Mouse (Mus musculus): ENCODE results near the gene Zbtb12.
"Not testable (repeated sequence)": the region's sequence is repeated elsewhere in the genome, so short reads cannot be mapped to it uniquely, and the experiment has no call there.

Gene Zbtb12

DNA sequence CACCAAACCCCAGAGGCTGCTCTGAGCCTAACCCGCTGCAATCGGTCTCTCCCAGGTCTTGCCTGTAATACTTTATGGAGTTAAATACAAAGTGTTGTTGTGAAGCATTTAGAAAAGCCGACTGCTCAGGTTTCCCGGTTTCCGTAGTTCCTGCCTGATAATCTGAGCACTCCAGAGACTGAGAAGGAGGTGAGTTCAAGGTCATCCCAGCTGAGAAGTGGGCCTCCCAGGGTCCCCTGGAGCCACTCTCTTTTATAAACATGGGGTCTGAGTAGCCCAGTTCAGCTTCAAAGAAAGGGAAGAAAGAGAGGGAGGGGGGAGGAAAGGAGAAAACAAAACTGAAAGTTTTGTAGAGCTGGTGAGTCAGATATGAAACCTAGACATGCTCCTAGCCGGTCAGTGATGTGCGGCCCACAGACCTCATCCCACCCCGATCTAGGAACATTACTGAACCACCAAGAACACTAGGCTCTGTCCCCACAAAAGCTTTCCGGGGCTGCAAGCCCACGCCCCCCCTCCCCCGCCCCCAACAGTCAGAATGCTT, at the start of gene Zbtb12:
Zbtb12 (plus strand) TSS at position 148 of the 544 bp plus-strand sequence.
- no peak for DNase-seq (ENCODE audit: low spot score)

DNA sequence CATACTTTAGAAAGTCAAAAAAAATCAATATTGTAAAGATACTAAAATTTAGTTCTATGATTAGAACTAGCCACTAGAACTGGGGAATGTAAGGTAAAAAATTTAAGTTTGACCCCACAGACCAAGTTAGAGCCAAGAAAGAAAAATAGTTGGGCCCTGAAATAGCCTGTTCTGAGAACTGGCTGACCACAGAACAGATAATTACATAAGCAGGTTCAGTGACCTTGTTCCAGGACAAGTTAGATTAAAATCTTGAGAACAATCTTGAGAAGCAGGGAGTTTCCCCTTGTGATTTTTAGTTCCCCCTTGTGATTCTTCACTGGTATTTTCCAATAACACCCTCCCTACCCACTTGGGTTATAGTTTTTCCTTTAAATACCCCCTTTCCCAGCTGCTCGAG, 48.5 kb upstream of the Zbtb12 start:
- DNase-seq (ENCODE audit: low spot score) = not testable (repeated sequence)

DNA sequence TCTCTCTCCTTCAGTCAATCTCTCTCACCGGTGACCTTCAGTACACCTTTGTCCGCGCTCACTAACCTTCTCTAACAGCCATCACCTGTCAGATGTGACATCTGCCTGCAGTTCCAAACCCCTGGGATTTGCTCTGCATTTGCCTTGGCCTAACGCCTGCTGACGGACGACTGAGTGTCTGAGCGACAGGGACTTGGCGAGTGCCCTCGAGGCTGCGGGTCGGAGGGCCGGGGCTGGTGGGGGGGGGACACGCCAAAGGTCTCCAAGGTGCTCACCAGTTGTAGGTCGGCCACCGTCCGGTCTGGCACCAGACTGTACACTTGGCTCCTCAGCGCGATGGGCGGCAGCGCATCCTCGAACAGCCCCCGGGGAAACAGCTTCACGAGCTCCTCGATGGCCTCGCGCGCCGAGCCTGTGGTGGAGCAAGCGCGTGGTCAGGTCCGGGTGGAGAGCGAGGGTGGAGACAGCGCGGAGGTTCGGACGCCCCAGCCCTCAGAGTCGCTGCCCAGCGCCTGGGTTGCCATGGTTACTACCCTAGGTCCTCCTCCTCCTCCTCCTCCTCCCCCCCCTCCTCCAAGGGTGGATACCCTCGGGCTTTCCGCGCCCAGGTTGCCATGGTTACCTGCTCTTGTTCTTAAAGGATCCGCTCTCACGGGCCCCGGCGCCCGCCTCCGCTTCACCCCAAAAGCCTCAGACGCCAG, 43.0 kb upstream of the Zbtb12 start:
- no peak for DNase-seq (ENCODE audit: low spot score)

DNA sequence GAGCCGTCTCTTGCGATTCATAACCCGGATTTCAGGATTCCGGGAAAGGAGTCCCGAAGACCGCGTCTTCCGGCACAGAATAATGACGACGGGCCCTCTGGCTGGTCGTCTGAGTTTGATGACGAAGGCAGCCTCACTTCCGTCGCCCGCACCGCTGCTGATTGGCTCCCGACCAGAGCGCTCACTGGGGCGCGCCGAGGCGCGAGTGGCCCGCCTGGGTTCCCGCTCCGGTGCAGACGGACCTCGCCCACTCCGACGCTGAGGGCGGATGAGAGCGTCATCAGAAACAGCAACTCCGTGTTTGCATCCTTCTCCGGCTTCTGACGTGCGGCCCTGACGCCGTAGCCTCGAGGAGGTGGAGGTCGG, 42.4 kb upstream of the Zbtb12 start, which contains the start of the genes Stk19 and Dxo:
Stk19 (minus strand) TSS at position 90 of the 366 bp plus-strand sequence.
Dxo (plus strand) TSS at position 164 of the 366 bp plus-strand sequence.
- peak; percentile 92 for DNase-seq (ENCODE audit: low spot score)

DNA sequence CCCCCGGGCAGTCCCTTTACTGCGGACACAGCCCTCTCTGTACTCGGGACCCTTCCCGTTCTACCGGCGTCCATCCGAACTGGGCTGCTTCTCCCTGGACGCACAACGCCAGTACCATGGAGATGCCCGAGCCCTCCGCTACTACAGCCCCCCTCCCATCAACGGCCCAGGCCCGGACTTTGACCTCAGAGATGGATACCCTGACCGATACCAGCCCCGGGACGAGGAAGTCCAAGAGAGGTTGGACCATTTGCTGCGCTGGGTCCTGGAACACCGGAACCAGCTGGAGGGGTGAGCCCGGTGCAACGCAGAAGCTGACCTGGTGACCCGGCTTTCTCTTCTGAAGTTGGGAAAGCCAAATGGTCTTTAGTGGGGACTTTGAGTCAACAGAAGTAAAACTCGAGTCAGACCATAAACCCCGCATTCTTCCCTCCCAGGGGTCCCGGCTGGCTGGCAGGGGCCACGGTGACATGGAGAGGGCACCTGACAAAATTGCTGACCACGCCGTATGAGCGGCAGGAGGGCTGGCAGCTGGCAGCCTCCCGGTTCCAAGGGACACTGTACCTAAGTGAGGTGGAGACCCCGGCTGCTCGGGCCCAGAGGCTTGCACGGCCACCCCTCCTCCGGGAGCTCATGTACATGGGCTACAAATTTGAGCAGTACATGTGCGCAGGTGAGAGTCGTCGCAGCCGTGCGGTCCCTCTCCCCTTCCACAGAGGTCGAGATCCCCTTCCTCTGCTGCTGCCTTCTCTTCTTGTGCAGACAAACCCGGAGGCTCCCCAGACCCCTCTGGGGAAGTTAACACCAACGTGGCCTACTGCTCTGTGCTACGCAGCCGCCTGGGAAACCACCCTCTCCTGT, 41.6 kb upstream of the Zbtb12 start:
- no peak for DNase-seq (ENCODE audit: low spot score)

DNA sequence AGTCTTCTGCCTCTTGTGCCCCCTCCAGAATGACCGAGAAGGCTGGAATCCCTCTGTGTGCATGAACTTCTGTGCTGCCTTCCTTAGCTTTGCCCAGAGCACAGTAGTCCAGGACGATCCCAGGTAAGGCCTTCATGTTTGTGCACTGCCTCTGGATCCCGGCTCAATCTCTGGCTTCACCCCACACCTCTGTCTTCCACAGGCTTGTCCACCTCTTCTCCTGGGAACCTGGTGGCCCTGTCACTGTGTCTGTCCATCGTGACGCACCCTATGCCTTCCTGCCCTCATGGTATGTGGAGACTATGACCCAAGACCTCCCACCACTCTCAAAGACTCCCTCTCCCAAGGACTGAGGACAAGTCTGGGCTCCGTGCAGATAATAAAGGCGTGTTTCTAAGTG, 40.5 kb upstream of the Zbtb12 start:
- no peak for DNase-seq (ENCODE audit: low spot score)

DNA sequence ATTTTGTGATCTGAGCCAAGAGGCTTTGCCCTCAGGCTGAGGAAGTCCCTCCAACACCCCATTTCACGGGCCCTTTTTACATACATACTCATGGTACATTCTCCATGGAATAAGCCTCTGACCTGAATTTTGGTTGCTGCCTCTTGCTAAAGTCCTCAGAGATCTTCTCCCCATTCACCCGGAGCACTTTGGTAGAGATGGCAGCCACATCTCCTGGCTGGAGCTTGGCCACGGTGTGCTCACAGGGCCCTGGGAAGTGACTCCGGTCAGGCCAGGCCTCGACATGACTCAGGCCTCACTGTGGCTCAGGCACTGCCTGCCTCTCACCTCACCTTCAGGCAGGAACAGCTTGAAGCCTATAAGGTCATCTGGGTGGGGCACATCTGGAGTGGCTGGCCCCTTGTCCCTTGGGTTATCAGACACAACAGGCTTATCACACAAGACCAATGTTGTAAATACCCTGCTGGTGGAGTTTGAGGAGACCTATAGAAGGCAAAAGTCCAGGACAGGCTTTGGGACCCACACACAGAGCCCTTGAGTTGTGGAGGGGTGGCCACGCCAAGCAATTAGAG, 38.5 kb upstream of the Zbtb12 start:
- DNase-seq (ENCODE audit: low spot score) = no peak

DNA sequence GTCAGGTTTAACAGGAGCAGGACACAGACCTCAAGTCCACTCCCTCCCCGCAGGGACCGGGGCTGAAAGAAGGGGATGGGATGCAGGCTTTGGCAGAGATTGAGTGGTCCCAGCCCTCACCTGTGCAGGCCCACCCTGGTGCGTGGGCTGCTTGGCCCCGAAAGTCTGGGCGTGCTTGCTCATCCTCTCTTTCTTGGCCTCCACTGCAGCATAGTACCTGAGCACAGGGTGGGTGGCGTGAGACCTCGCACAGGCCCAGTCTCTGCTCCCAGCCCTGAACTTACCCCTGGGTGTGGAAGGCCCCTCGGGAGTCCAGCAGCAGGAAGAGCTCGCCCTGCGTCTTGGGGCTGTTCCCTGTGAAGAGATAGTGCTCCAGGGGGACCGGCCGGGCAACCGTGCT, 34.4 kb upstream of the Zbtb12 start:
- DNase-seq (ENCODE audit: low spot score) = no peak

DNA sequence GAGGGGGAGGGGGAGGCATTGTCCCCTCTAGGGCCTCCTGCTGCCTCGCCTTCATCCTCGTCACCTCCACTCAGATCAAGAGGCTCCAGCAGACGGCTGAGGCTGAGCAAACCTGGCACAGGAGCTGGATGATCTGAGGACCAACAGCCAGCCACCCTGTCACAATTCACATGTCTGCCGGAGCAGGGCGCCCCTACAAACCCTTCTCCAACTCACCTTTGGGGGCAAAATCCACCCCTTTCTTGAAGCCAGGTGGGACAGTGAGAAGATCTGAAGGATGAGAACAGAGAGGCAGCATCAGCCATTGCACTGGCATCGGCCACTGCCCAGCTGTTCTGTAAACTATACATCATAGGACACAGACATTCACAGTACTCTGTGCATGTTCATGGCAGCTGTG, 32.1 kb upstream of the Zbtb12 start:
- DNase-seq (ENCODE audit: low spot score) = no peak

DNA sequence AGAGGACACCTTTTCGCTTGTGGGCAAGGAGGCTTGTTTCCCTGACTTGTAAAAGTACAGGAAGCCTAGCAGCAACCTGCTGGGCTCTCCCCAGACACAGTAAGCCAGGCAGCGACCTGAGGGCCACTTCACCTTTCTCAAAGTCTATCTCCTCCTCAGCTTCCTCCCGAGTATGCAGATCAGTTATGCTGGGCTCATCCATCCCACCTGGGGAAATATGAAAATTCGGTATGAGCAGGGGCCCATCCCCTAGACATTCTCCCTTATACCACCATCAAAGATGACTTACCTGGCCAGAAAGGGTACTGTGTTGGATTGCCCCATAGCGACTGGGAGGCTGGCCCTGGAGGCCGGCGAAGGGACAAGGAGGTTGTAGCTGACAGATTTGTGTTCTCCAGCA, 31.7 kb upstream of the Zbtb12 start:
- DNase-seq (ENCODE audit: low spot score) = no peak

DNA sequence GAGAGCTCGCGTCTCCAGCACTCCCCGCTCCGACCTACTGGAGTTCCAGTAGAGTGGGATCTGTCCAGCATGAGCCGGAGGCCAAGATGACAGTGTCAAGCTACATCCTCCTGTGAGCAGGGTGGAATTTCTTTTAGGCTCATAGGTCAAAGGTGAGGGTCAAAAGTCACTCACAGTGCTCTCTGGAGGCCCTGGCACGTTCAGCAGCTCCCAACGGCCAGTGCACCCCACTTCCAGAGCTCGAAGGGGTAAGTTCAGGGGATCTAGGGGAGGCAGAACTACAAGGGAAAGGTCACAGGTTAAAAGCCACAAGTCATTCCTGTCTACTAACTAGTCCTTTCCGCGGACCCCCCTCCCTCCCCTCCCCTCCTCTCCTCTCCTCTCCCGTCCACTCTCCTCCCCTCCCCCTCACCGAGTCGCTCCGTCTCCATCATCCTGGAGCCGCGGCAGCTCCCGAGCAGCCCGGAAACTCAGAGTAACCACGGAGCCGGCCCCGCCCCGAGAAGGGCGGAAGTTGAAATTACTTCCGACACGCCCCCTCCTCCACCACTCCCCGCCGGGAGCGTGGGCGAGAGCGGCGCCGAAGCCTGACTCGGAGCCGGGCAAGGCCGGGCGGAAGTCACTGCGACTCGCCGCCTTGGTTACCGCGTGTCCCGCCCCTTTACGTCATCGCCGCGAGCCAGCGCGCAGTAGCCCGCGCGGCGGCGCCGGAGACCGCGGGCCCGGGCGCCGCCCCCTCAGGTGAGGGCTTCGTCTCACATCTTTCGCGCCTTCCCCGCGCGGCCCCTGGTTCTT, 29.4 kb upstream of the Zbtb12 start, which contains the start of the genes Skiv2l and Nelfe:
Skiv2l (minus strand) TSS at position 489 of the 795 bp plus-strand sequence.
Nelfe (plus strand) TSS at position 670 of the 795 bp plus-strand sequence.
- peak; percentile 96 for DNase-seq (ENCODE audit: low spot score)

DNA sequence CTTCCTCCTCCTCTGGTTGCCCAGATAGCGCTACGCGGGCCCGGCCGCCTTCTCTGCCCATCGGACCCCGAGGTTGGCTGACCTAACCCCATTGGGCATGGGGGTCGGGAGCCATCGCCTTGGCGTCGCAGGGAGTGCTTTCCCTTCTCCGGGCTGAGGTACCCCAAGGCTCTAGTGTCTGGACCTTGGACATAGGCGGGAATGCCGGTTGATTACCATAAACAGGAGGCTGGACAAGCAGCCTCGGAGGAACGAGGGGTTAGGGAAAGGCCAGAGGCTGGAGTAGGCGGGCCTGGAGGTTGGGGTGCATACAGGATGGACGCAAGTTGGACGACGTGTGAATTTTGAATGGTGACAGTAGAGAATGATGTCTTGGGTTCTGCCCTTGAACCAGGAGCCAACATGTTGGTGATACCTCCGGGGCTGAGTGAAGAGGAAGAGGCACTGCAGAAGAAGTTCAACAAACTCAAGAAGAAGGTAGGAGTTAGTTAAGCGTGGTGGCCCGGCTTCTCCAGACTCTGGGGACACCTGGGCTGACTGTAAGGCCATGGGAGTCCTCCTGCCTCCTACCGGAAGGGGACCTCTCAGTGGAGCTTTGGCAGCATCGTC, 28.7 kb upstream of the Zbtb12 start:
- no peak for DNase-seq (ENCODE audit: low spot score)

DNA sequence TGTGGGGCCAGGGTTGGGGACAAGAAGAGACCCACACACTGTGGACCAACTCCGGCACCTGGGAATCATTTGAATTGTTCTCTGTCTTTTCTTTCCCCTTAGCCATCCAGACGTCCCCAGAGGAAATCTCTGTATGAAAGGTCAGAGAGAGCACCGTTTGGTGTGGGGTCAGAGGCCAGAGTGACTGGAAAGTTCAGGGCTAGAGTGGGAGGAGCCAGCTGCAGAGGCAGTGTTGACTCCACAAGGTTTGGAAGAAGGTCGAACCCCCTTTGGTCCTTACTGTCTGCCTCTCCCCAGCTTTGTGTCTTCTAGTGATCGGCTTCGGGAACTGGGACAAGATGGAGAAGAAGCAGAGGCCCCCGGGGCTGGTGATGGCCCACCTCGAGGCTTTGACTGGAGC, 25.8 kb upstream of the Zbtb12 start:
- DNase-seq (ENCODE audit: low spot score) = no peak

DNA sequence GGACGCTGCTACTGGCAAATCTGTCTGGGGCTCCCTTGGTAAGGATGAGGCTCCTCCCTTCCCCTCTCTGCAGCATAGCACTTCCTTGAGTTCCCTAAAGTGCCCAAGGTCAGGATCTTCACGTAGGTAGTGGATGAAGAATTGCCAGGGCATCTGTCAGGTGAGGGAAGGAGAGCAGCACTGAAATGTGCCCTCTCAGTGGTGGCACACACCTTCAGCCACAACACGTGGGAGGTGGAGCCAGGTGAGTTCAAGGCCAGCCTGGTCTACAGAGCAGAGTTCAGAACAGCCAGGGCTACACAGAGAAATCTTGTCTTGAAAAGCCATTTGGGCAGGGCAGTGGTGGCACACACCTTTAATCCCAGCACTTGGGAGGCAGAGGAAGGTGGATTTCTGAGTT, 24.5 kb upstream of the Zbtb12 start:
- no peak for DNase-seq (ENCODE audit: low spot score)

DNA sequence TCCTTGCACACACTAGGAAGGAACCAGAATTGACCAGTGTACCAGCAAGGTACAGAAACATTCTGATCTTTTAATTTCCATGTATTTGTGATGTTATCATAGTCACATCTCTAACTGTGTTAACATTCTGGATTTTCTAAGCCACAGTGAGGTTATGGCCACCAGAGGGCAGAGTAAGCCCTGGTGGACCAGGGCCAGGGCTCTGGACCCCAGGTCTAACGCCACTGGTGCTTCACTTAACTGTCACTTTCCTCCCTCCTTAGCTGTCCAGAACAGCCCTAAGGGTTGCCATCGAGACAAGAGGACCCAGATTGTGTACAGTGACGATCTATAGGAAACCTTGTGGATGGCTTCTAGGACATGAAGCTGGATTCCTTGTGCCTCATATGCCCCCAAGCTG, 23.5 kb upstream of the Zbtb12 start:
- no peak for DNase-seq (ENCODE audit: low spot score)

DNA sequence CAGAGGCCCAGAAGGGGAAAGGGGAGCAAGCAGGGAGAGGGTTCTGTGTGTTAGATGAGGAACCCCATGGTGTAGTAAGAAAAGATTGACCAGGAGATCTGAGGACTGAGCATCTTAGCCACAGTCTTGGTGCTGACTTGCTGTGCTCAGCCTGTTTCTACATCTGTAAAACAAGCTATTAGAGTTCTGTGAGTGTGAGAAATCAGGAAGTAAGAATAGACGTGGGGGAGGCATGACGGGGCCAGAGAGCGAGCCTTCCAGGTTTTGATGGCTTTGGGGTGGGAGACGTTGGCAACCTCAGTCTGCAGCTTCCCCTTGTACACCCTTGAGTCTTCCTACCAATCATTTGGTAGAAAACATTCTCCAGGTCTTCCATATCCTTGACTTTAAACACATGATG, 20.6 kb upstream of the Zbtb12 start:
- DNase-seq (ENCODE audit: low spot score) = no peak

DNA sequence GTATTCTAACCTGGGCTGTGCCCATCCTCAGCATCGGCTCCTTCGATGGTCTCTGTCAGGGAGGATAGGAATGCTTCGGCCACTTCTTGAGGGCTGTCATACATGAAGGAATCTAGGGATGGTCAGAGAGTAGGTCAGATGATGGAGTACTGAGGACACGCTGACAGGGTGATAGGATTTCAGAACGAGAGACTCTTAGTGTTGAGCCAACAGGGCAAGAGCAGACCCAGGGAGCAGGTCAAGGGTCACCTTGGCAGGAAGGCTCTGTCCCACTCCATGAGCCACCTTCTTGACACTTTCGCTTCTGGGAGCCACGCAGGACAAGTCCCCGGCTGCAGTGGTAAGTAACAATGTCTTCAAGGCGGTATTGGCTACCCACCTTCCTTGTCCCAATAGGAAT, 18.8 kb upstream of the Zbtb12 start:
- no peak for DNase-seq (ENCODE audit: low spot score)

DNA sequence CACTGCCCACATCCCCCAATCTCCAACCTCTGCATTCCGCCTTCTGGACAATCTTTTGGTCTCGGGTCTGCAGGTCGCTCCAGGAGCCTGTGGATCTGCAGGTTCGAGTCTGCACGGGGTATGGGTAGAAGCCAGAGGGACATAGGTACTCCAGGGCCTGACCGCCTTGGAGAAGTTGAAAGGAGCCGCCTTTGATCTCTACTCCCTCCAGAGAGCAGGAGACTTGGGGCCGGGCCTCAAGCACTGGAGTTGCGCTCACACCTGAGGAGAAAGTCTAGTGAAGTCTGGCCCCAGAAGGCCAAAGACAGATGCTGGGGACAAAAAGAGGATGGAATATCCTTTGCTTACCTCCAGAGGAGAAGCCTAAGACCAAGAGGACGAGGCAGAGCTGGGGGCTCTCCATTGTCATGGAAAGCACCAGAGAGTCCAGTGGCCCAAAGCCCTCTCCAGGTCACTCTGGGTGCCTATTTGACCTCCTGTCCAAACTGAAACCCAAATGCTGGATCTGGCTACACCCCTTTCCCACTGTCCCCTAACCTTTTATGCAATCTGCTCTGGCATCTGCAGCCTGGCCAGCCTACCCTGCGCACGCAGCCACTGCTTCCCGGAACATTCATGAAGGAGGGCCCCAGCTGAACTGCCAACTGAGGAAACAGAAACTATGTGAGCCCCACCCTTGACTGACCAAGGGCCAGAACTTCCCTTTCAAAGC, 17.4 kb upstream of the Zbtb12 start:
- no peak for DNase-seq (ENCODE audit: low spot score)

DNA sequence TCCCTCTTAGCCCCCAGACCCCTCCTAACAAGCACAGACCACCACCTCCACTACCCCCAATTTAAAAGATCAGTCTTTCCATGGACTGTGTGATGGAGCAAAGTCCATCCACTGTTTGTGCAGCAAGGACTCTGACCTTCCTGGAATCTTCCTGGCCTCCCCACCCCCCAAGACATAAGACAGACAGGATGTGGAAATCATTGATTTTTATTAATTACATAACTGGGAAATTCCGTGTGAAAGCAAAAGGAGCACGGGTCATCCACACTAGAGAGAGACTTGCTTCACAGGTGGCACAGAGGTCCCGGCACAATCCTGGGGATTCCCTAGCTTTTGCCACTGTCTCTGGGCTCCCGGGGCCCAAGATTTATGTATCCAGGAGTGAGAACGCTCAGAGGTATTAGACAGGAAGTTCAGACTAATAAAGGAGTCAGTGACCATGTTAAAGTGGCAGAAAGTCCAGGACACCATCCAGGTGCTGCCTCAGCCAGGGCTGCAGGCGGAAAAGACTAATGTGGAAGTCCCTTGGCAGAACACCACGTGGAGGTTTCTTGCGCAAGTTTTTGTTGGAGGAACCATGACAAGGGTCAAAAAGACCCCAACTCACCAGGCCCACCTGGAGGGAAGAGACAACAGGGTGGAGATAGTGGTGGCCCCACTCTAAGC, 16.7 kb upstream of the Zbtb12 start, which contains the start of gene Cfb:
Cfb (minus strand) TSS at position 103 of the 666 bp plus-strand sequence.
- DNase-seq (ENCODE audit: low spot score) = no peak

DNA sequence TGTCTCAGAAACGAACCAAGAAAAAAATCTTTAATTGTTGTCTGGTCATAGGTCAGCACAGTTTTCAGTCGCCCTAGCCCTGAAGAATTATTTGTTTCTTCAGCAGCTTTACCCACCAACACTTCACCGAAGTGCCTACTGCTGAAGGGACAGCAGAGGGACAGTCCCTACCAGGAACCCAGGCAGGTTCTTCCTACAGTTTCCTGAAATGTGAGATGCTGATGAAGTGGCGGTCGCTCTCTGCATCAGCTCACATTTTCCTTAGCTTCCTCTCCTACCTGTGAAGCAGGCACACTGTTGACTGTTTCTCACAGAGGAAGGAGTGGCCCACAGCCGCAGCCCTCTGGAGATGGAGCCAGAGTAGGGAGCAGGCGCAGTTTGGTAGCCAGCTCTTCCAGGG, 13.3 kb upstream of the Zbtb12 start:
- DNase-seq (ENCODE audit: low spot score) = no peak
